Mouse (Mus musculus): ENCODE results near the gene AI837181. TPM values are rescaled to one million over a fixed set of nuclear protein-coding genes. Genes with fewer than 3 reads are reported as not detected.

Gene AI837181
- polyA plus RNA-seq, 1 experiment from 2014 or later, result 36.7 TPM

- H3K9me3 ChIP-seq (replicated peaks; ENCODE audit: control insufficient read depth, low read length), result no peaks in the 10 kb centered on the region
- no peaks in the 10 kb centered on the region for H3K27me3 ChIP-seq (replicated peaks; ENCODE audit: control insufficient read depth, insufficient read depth, low read length)
- H3K4me2 ChIP-seq (ENCODE audit: low read length), result no peak overlapping the region
- peaks cover 16% of the 10 kb centered on the region for H3K4me1 ChIP-seq (ENCODE audit: control insufficient read depth, insufficient read depth, low read length)
- no peak for ATAC-seq
- no peak for DNase-seq (ENCODE audit: low spot score)
- H3K36me3 ChIP-seq (ENCODE audit: control insufficient read depth, insufficient read depth, low read length), result peaks cover 14% of the 10 kb centered on the region
- H3K27ac ChIP-seq (ENCODE audit: low read depth, low read length), result no peak overlapping the region
- no peak overlapping the region for H3K4me3 ChIP-seq (ENCODE audit: low read depth, low read length)
- no peak overlapping the region for H3K9ac ChIP-seq (ENCODE audit: low read length)
- 71% methylated on average over 8 of the region's 8 CpGs for WGBS
Observed at GRCm38 (mm10) chr19:5429806-5430205, 4.9 kb downstream of the AI837181 start.

GRCm38 (mm10) chr19:5430408-5430807, 5.5 kb downstream of the AI837181 start:
- no peak overlapping the region for H3K4me3 ChIP-seq (ENCODE audit: low read depth, low read length)
- no peak overlapping the region for H3K4me2 ChIP-seq (ENCODE audit: low read length)
- no peak overlapping the region for H3K27ac ChIP-seq (ENCODE audit: low read depth, low read length)
- 57% methylated on average over 1 of the region's 1 CpGs for WGBS
- no peaks in the 10 kb centered on the region for H3K9me3 ChIP-seq (replicated peaks; ENCODE audit: control insufficient read depth, low read length)
- H3K4me1 ChIP-seq (ENCODE audit: control insufficient read depth, insufficient read depth, low read length), result peaks cover 16% of the 10 kb centered on the region
- ATAC-seq, result no peak
- no peak for DNase-seq (ENCODE audit: low spot score)
- H3K36me3 ChIP-seq (ENCODE audit: control insufficient read depth, insufficient read depth, low read length), result peaks cover 14% of the 10 kb centered on the region
- no peaks in the 10 kb centered on the region for H3K27me3 ChIP-seq (replicated peaks; ENCODE audit: control insufficient read depth, insufficient read depth, low read length)
- no peak overlapping the region for H3K9ac ChIP-seq (ENCODE audit: low read length)

GRCm38 (mm10) chr19:5431911-5432464, 7.0 kb downstream of the AI837181 start:
- no peak for ATAC-seq
- H3K4me1 ChIP-seq (ENCODE audit: control insufficient read depth, insufficient read depth, low read length), result peaks cover 7% of the 10 kb centered on the region; the same call in 1 of the 2 replicates
- H3K9me3 ChIP-seq (replicated peaks; ENCODE audit: control insufficient read depth, low read length), result no peaks in the 10 kb centered on the region
- no peaks in the 10 kb centered on the region for H3K27me3 ChIP-seq (replicated peaks; ENCODE audit: control insufficient read depth, insufficient read depth, low read length)
- H3K27ac ChIP-seq (ENCODE audit: low read depth, low read length), result no peak overlapping the region
- WGBS, result 73% methylated on average over 4 of the region's 4 CpGs
- no peak overlapping the region for H3K4me3 ChIP-seq (ENCODE audit: low read depth, low read length)
- no peak for DNase-seq (ENCODE audit: low spot score)
- peaks cover 4% of the 10 kb centered on the region for H3K36me3 ChIP-seq (ENCODE audit: control insufficient read depth, insufficient read depth, low read length)
- H3K9ac ChIP-seq (ENCODE audit: low read length), result no peak overlapping the region
- H3K4me2 ChIP-seq (ENCODE audit: low read length), result no peak overlapping the region

- Histone ChIP-seq H3K9me3 (replicated peaks; ENCODE audit: control insufficient read depth, low read length) (no peaks in the 10 kb centered on the region), H3K36me3 (ENCODE audit: control insufficient read depth, insufficient read depth, low read length) (no peaks in the 10 kb centered on the region), H3K4me1 (ENCODE audit: control insufficient read depth, insufficient read depth, low read length) (peaks cover 7% of the 10 kb centered on the region; the same call in 1 of the 2 replicates), H3K27me3 (replicated peaks; ENCODE audit: control insufficient read depth, insufficient read depth, low read length) (no peaks in the 10 kb centered on the region), H3K4me3 (ENCODE audit: low read depth, low read length) (no peak overlapping the region), H3K9ac (ENCODE audit: low read length) (peak overlapping the region; percentile 10; the same call in 1 of the 2 replicates), H3K4me2 (ENCODE audit: low read length) (peak overlapping the region; percentile 40), H3K27ac (ENCODE audit: low read depth, low read length) (no peak overlapping the region)
- DNase-seq (ENCODE audit: low spot score) (peak; percentile 16), ATAC-seq (no peak)
- 20% methylated on average over 16 of the region's 16 CpGs for WGBS
Observed at GRCm38 (mm10) chr19:5432992-5433852, 8.3 kb downstream of the AI837181 start.

- H3K9me3 ChIP-seq (replicated peaks; ENCODE audit: control insufficient read depth, low read length), result no peaks in the 10 kb centered on the region
- no peak overlapping the region for H3K4me3 ChIP-seq (ENCODE audit: low read depth, low read length)
- DNase-seq (ENCODE audit: low spot score) (no peak), ATAC-seq (no peak)
- WGBS, result 75% methylated on average over 7 of the region's 7 CpGs
- no peaks in the 10 kb centered on the region for H3K27me3 ChIP-seq (replicated peaks; ENCODE audit: control insufficient read depth, insufficient read depth, low read length)
- H3K9ac ChIP-seq (ENCODE audit: low read length), result no peak overlapping the region
- no peak overlapping the region for H3K27ac ChIP-seq (ENCODE audit: low read depth, low read length)
- H3K36me3 ChIP-seq (ENCODE audit: control insufficient read depth, insufficient read depth, low read length), result no peaks in the 10 kb centered on the region
- peaks cover 7% of the 10 kb centered on the region; the same call in 1 of the 2 replicates for H3K4me1 ChIP-seq (ENCODE audit: control insufficient read depth, insufficient read depth, low read length)
- no peak overlapping the region for H3K4me2 ChIP-seq (ENCODE audit: low read length)
Observed at GRCm38 (mm10) chr19:5433951-5434350, 9.0 kb downstream of the AI837181 start.

GRCm38 (mm10) chr19:5444371-5444908, 19.5 kb downstream of the AI837181 start:
- no peak overlapping the region for H3K4me3 ChIP-seq (ENCODE audit: low read depth, low read length)
- no peak for ATAC-seq
- H3K27ac ChIP-seq (ENCODE audit: low read depth, low read length), result no peak overlapping the region
- H3K9ac ChIP-seq (ENCODE audit: low read length), result no peak overlapping the region
- H3K36me3 ChIP-seq (ENCODE audit: control insufficient read depth, insufficient read depth, low read length), result no peaks in the 10 kb centered on the region
- H3K4me1 ChIP-seq (ENCODE audit: control insufficient read depth, insufficient read depth, low read length), result peaks cover 2% of the 10 kb centered on the region; the same call in 1 of the 2 replicates
- DNase-seq (ENCODE audit: low spot score), result no peak
- WGBS, result 64% methylated on average over 9 of the region's 9 CpGs
- H3K4me2 ChIP-seq (ENCODE audit: low read length), result no peak overlapping the region
- peaks cover 34% of the 10 kb centered on the region for H3K27me3 ChIP-seq (replicated peaks; ENCODE audit: control insufficient read depth, insufficient read depth, low read length)
- H3K9me3 ChIP-seq (replicated peaks; ENCODE audit: control insufficient read depth, low read length), result no peaks in the 10 kb centered on the region

- Histone ChIP-seq H3K27me3 (replicated peaks; ENCODE audit: control insufficient read depth, insufficient read depth, low read length) (peaks cover 34% of the 10 kb centered on the region), H3K4me3 (ENCODE audit: low read depth, low read length) (no peak overlapping the region), H3K9me3 (replicated peaks; ENCODE audit: control insufficient read depth, low read length) (no peaks in the 10 kb centered on the region), H3K4me2 (ENCODE audit: low read length) (no peak overlapping the region), H3K36me3 (ENCODE audit: control insufficient read depth, insufficient read depth, low read length) (no peaks in the 10 kb centered on the region), H3K4me1 (ENCODE audit: control insufficient read depth, insufficient read depth, low read length) (peaks cover 2% of the 10 kb centered on the region; the same call in 1 of the 2 replicates), H3K27ac (ENCODE audit: low read depth, low read length) (no peak overlapping the region), H3K9ac (ENCODE audit: low read length) (no peak overlapping the region)
- ATAC-seq (no peak), DNase-seq (ENCODE audit: low spot score) (no peak)
- 45% methylated on average over 7 of the region's 7 CpGs for WGBS
Observed at GRCm38 (mm10) chr19:5444954-5445353, 20.0 kb downstream of the AI837181 start.

GRCm38 (mm10) chr19:5445747-5446146, 20.8 kb downstream of the AI837181 start:
- H3K9me3 ChIP-seq (replicated peaks; ENCODE audit: control insufficient read depth, low read length), result no peaks in the 10 kb centered on the region
- WGBS, result 86% methylated on average over 5 of the region's 5 CpGs
- H3K27me3 ChIP-seq (replicated peaks; ENCODE audit: control insufficient read depth, insufficient read depth, low read length), result peaks cover 34% of the 10 kb centered on the region
- DNase-seq (ENCODE audit: low spot score), result no peak
- no peak overlapping the region for H3K9ac ChIP-seq (ENCODE audit: low read length)
- H3K36me3 ChIP-seq (ENCODE audit: control insufficient read depth, insufficient read depth, low read length), result no peaks in the 10 kb centered on the region
- ATAC-seq, result no peak
- H3K4me3 ChIP-seq (ENCODE audit: low read depth, low read length), result no peak overlapping the region
- H3K4me2 ChIP-seq (ENCODE audit: low read length), result no peak overlapping the region
- H3K4me1 ChIP-seq (ENCODE audit: control insufficient read depth, insufficient read depth, low read length), result peaks cover 2% of the 10 kb centered on the region; the same call in 1 of the 2 replicates
- no peak overlapping the region for H3K27ac ChIP-seq (ENCODE audit: low read depth, low read length)
